In genomic region chr10:34127392-34128378, GRCm38 (mm10) we compare ENCODE assay signal across 8 mouse cellular contexts. TPM values are rescaled to one million over a fixed set of nuclear protein-coding genes. Genes with fewer than 3 reads are reported as not detected.
DNase-seq lines count a peak whose midpoint lies in the region; ATAC-seq and TF ChIP-seq lines count a peak whose summit lies in the region.

Gene Calhm6 (minus strand): TSS chr10:34127984.

- 4% methylated on average over 44 of the region's 44 CpGs for WGBS in bone marrow, adult 2 months
- WGBS in hindbrain, postnatal 0 days: 19% methylated on average over 44 of the region's 44 CpGs
- 4% methylated on average over 44 of the region's 44 CpGs for WGBS in macrophage (ENCODE audit: missing documents)

- H3K27me3 ChIP-seq in CH12.LX (replicated peaks): no peaks in the 10 kb centered on the region
- no peaks in the 10 kb centered on the region for H3K27me3 ChIP-seq in hindbrain, postnatal 0 days (ENCODE audit: insufficient read depth, low read length)

- TF ChIP-seq EP300 in CH12.LX (IDR thresholded peaks at IDR 0.05; ENCODE audit: low read length): no peak

- DNase-seq in CH12.LX (ENCODE audit: extremely low read depth): no peak
- DNase-seq in frontal cortex, postnatal 25 days (ENCODE audit: low spot score in 2 of 2): peak; percentile 15 to 39
- DNase-seq in hindbrain, postnatal 0 days (ENCODE audit: low spot score): peak; percentile 63
- DNase-seq in left cerebral cortex, postnatal 10 days (ENCODE audit: extremely low spot score in 1 of 2, low spot score in 2 of 2): peak; percentile 4 to 54
- DNase-seq in right cerebral cortex, adult 18-20 months: peak; percentile 42
- peak; percentile 7 to 33 for DNase-seq in urinary bladder, postnatal 36 days (ENCODE audit: low spot score in 2 of 2)

- intact Hi-C loops in left cerebral cortex, postnatal 10 days (cut with DNase I): no loop called here

- H3K9me3 ChIP-seq in CH12.LX (replicated peaks; ENCODE audit: low read length): no peaks in the 10 kb centered on the region
- H3K9me3 ChIP-seq in hindbrain, postnatal 0 days (ENCODE audit: low read length): no peaks in the 10 kb centered on the region

- peak; percentile 89 for ATAC-seq in hindbrain, postnatal 0 days

- TF ChIP-seq POLR2A in CH12.LX (IDR thresholded peaks at IDR 0.05; ENCODE audit: low read depth, low read length): no peak
- 0 out of 2 replicates have a peak, but pooled peaks have one; percentile 30 for TF ChIP-seq POLR2A in bone marrow, adult 2 months (IDR thresholded peaks at IDR 0.05; ENCODE audit: borderline replicate concordance, control insufficient read depth, low read depth, low read length)

- TF ChIP-seq CTCF in CH12.LX (conservative IDR thresholded peaks at IDR 0.05 in 1 of 2, IDR thresholded peaks at IDR 0.05 in 1 of 2; ENCODE audit: low read depth in 2 of 2, low read length in 2 of 2): no peak
- TF ChIP-seq CTCF in bone marrow, adult 2 months (IDR thresholded peaks at IDR 0.05; ENCODE audit: control insufficient read depth, insufficient read depth, low read length): no peak
- no peak for TF ChIP-seq CTCF in hindbrain, postnatal 0 days (IDR thresholded peaks at IDR 0.05; ENCODE audit: low read depth)

- in situ Hi-C loops in CH12.LX (cut with MboI; ENCODE audit: low pct_ligation_motif_present, low pct_unique_long_range_greater_than_20kb, low sequenced_read_pairs): no loop called here

- H3K9ac ChIP-seq in CH12.LX (ENCODE audit: insufficient read depth, low read depth): peak within 1 kb of the TSS; percentile 17; the same call in 1 of the 2 replicates
- peak within 1 kb of the TSS; percentile 51 for H3K9ac ChIP-seq in hindbrain, postnatal 0 days (replicated peaks; ENCODE audit: low read length)

- H3K4me3 ChIP-seq in CH12.LX (replicated peaks in 1 of 3; ENCODE audit: low read depth in 2 of 3, low read length in 2 of 3, poor library complexity in 1 of 3) (peak within 1 kb of the TSS; percentile 23 to 69 (median 28)), macrophage (ENCODE audit: inconsistent target) (peak within 1 kb of the TSS; percentile 43)
- peak within 1 kb of the TSS; percentile 93 for H3K4me3 ChIP-seq in bone marrow, adult 2 months (replicated peaks; ENCODE audit: control insufficient read depth, low read depth, low read length)
- peak within 1 kb of the TSS; percentile 50 for H3K4me3 ChIP-seq in hindbrain, postnatal 0 days (ENCODE audit: low read length)

- TF ChIP-seq RAD21 in CH12.LX (IDR thresholded peaks at IDR 0.05; ENCODE audit: low read depth, low read length): no peak

- H3K4me2 ChIP-seq in CH12.LX (ENCODE audit: insufficient read depth, low read depth, poor library complexity, severe bottlenecking): peak within 1 kb of the TSS; percentile 65
- peak within 1 kb of the TSS; percentile 74 for H3K4me2 ChIP-seq in hindbrain, postnatal 0 days (ENCODE audit: low read depth, low read length)

- H3K36me3 ChIP-seq in CH12.LX (replicated peaks in 1 of 2; ENCODE audit: control insufficient read depth in 1 of 2, insufficient read depth in 1 of 2, low read length in 1 of 2) (no peaks in the 10 kb centered on the region), macrophage (ENCODE audit: inconsistent target) (no peaks in the 10 kb centered on the region; the same call in 1 of the 2 replicates)
- no peaks in the 10 kb centered on the region for H3K36me3 ChIP-seq in hindbrain, postnatal 0 days (ENCODE audit: insufficient read depth, low read length)

- H3K27ac ChIP-seq in CH12.LX (ENCODE audit: insufficient read depth, low read depth) (no peak within 1 kb of the TSS), macrophage (peak within 1 kb of the TSS; percentile 86)
- peak within 1 kb of the TSS; percentile 73 for H3K27ac ChIP-seq in bone marrow, adult 2 months (ENCODE audit: control insufficient read depth, insufficient read depth, low read depth, low read length, poor library complexity)
- H3K27ac ChIP-seq in hindbrain, postnatal 0 days: no peak within 1 kb of the TSS

- dilution Hi-C loops in CH12.LX (cut with MboI; ENCODE audit: extremely low pct_ligation_motif_present, extremely low pct_unique_long_range_greater_than_20kb, low sequenced_read_pairs): no loop called here

- H3K79me2 ChIP-seq in CH12.LX (replicated peaks; ENCODE audit: control insufficient read depth, extremely low read depth, insufficient read depth, poor library complexity, severe bottlenecking) (no peaks in the 10 kb centered on the region), macrophage (ENCODE audit: inconsistent target) (peaks cover 14% of the 10 kb centered on the region; the same call in 1 of the 2 replicates)

- H3K4me1 ChIP-seq in CH12.LX (ENCODE audit: control insufficient read depth in 1 of 2, insufficient read depth in 2 of 2): peaks cover 0 to 16% of the 10 kb centered on the region in 2 experiments; a peak in 2 of 4 replicates
- H3K4me1 ChIP-seq in bone marrow, adult 2 months (ENCODE audit: control insufficient read depth, insufficient read depth, low read length): peaks cover 1% of the 10 kb centered on the region
- H3K4me1 ChIP-seq in hindbrain, postnatal 0 days (ENCODE audit: insufficient read depth, low read length): no peaks in the 10 kb centered on the region

TF ChIP-seq in CH12.LX, 34 proteins besides CTCF, POLR2A, EP300 and RAD21:
- TF ChIP-seq IRF4 (IDR thresholded peaks at IDR 0.05; ENCODE audit: low read depth, low read length) (0 out of 2 replicates have a peak, but pooled peaks have one; percentile 14), NRF1 (IDR thresholded peaks at IDR 0.05; ENCODE audit: low read depth, low read length) (peak; percentile 31; the same call in 1 of the 2 replicates), MAX (IDR thresholded peaks at IDR 0.05; ENCODE audit: low read length) (peak; percentile 10; the same call in 1 of the 2 replicates), ZNF384 (IDR thresholded peaks at IDR 0.05; ENCODE audit: low read depth, low read length) (no peak; the same call in 1 of the 2 replicates)

RNA-seq across cellular contexts. Expression of gene Calhm6, which starts in this region (rescaled TPM):
- total RNA-seq in CH12.LX (2012; rRNA removed) (0.17 and 0.21 TPM in 2 replicates), CH12.LX (2014; rRNA removed) (0.38 and 0.58 TPM in 2 replicates)
- polyA plus RNA-seq in CH12.LX (2012; ENCODE audit: insufficient read length, low read depth) (0.29 and 0.30 TPM in 2 replicates), macrophage (2018) (7.2 to 99.9 TPM (median 13.6 TPM) in 3 replicates)
- 5.1 TPM in 1 of 2 replicates, not detected in the other for polyA plus RNA-seq in bone marrow, adult 2 months (2011; ENCODE audit: insufficient read depth, insufficient read length, low replicate concordance, missing spikeins)
- total RNA-seq in hindbrain, postnatal 0 days (2014; rRNA removed): 0.16 and 2.6 TPM in 2 replicates
- polyA plus RNA-seq in hindbrain, postnatal 0 days (2015; fragmentation: Nextera tagmentation; extraction: Ambion mirVana): 1.1 and 1.5 TPM in 2 replicates
- under 1 TPM; 0.32 to 0.77 TPM for total RNA-seq in left cerebral cortex, postnatal 10 days (2021)
- 100 to 1,000 TPM in 1 of 26 experiments, 10 to 100 TPM in 21, 1 to 10 TPM in 4; 1.7 to 124 (median 34.1) TPM for total RNA-seq in macrophage (2018; cell fraction: chromatin; rRNA removed)
- total RNA-seq in macrophage (2018; cell fraction: cytosol; rRNA removed): 100 to 1,000 TPM in 18 of 26 experiments, 10 to 100 TPM in 8; 36.2 to 520 (median 218) TPM
- 100 to 1,000 TPM in 15 of 26 experiments, 10 to 100 TPM in 10, 1 to 10 TPM in 1; 6.2 to 508 (median 112) TPM for total RNA-seq in macrophage (2018; cell fraction: nucleus; rRNA removed)

Comparison
In these comparisons a context has a peak if more than half of its experiments do, and no peak if none do; other contexts are left out.
1. Peak in DNase-seq in left cerebral cortex, postnatal 10 days; RNA of the gene not detected or under 1 TPM.
2. H3K27ac ChIP-seq: peak in bone marrow, adult 2 months (single experiment) and macrophage (single experiment); none in CH12.LX (single experiment) and hindbrain, postnatal 0 days (single experiment).
3. H3K4me3 ChIP-seq: peak in every context shown above with its lines; median percentile 93 in bone marrow, adult 2 months; 50 in hindbrain, postnatal 0 days; 43 in macrophage; 28 in CH12.LX.